Mouse (Mus musculus): ENCODE measurements at regions not wholly inside any gene's neighbourhood (a gene's known extent, or its start where the extent isn't known, plus 50 kb on each side); places are given as distances from the start of the nearest gene placed in this dataset.

DNA sequence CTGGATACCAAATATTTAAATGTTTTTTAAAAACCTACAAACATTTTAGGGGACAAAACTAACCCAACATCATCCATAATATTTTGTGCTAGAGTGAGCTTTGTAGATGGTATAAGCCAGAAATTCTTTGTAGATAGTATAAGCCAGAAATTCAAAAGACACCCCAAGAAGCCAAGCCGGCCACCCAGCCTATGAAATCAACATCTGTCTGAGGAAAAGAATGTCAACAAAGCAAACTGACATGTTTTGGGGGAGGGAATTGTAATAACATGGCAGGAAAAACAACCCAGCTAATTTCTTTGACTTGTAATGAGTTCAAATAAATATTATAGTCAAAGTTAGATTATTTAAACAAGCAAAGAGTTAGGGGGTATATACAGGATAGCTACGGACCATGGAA is 246.9 kb upstream of the Gm5148 start:
- ATAC-seq (replicated peaks; ENCODE audit: extremely low read depth, insufficient read depth, low FRiP score), result no peak

DNA sequence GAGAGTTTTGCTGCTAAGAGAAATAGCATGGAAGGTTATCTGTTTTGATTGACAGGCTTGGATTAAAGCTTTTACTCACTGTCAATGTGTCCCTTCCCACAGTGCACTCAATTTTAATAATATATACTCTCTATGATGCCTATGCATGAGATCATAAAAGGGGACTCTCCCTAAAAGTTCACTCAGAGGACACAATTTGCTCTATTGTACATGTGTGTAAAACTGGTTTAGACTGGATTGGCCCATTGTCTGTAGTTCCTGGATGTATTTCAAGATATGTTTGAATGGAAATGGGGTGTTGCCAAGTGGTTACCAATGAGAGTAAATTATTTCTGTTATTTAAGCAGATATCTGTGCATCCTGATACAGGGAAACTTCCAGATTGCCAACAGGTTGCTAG is 244.4 kb upstream of the Gm5148 start:
- ATAC-seq (replicated peaks; ENCODE audit: extremely low read depth, insufficient read depth, low FRiP score), result no peak
- no peaks in the 10 kb centered on the region for H3K36me3 ChIP-seq (ENCODE audit: control insufficient read depth, insufficient read depth)
- H3K4me2 ChIP-seq (ENCODE audit: low read depth, low read length), result no peak overlapping the region
- H3K27ac ChIP-seq (ENCODE audit: low read length), result no peak overlapping the region
- H3K9ac ChIP-seq (ENCODE audit: low read length), result no peak overlapping the region
- H3K4me3 ChIP-seq (ENCODE audit: low read length), result no peak overlapping the region
- H3K9me3 ChIP-seq (replicated peaks; ENCODE audit: control insufficient read depth, low read length), result no peaks in the 10 kb centered on the region
- no peaks in the 10 kb centered on the region for H3K27me3 ChIP-seq (ENCODE audit: control insufficient read depth, insufficient read depth, low read length)
- no peaks in the 10 kb centered on the region for H3K4me1 ChIP-seq (ENCODE audit: control insufficient read depth, insufficient read depth, low read length)

More for the DNA sequence above, 246.9 kb upstream of the Gm5148 start:
- 55% methylated on average over 2 of the region's 2 CpGs for WGBS
- Histone ChIP-seq H3K27ac (ENCODE audit: low read length) (no peak overlapping the region), H3K9me3 (replicated peaks; ENCODE audit: control insufficient read depth, low read length) (no peaks in the 10 kb centered on the region), H3K9ac (ENCODE audit: low read length) (no peak overlapping the region), H3K4me1 (ENCODE audit: control insufficient read depth, insufficient read depth, low read length) (peaks cover 6% of the 10 kb centered on the region; the same call in 1 of the 2 replicates), H3K27me3 (ENCODE audit: control insufficient read depth, insufficient read depth, low read length) (no peaks in the 10 kb centered on the region), H3K36me3 (ENCODE audit: control insufficient read depth, insufficient read depth) (no peaks in the 10 kb centered on the region), H3K4me3 (ENCODE audit: low read length) (no peak overlapping the region), H3K4me2 (ENCODE audit: low read depth, low read length) (no peak overlapping the region)

DNA sequence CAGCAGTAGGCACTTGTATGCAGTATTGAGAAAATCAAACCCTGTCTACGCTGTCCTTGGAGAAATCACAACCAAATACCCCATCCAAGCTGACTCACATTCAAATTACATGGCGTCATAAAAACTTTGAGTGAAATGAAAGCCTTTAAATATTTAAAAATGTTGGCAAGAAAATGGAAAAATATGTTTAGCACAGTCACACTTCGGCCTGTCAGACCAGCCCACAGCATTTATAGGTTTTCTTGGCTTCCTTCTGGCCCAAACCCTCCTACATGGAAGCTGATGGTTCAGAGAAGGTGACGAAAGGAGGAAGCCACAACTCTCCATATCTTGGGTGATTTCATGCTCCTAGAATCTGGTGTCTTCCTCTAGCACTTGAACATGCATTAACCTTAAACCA is 240.9 kb upstream of the Gm5148 start:
- Histone ChIP-seq H3K9ac (ENCODE audit: low read length) (no peak overlapping the region), H3K4me3 (ENCODE audit: low read length) (no peak overlapping the region), H3K9me3 (replicated peaks; ENCODE audit: control insufficient read depth, low read length) (no peaks in the 10 kb centered on the region), H3K4me2 (ENCODE audit: low read depth, low read length) (no peak overlapping the region), H3K27me3 (ENCODE audit: control insufficient read depth, insufficient read depth, low read length) (no peaks in the 10 kb centered on the region), H3K27ac (ENCODE audit: low read length) (no peak overlapping the region), H3K4me1 (ENCODE audit: control insufficient read depth, insufficient read depth, low read length) (no peaks in the 10 kb centered on the region), H3K36me3 (ENCODE audit: control insufficient read depth, insufficient read depth) (no peaks in the 10 kb centered on the region)
- 78% methylated on average over 4 of the region's 4 CpGs for WGBS
- no peak for ATAC-seq (replicated peaks; ENCODE audit: extremely low read depth, insufficient read depth, low FRiP score)

DNA sequence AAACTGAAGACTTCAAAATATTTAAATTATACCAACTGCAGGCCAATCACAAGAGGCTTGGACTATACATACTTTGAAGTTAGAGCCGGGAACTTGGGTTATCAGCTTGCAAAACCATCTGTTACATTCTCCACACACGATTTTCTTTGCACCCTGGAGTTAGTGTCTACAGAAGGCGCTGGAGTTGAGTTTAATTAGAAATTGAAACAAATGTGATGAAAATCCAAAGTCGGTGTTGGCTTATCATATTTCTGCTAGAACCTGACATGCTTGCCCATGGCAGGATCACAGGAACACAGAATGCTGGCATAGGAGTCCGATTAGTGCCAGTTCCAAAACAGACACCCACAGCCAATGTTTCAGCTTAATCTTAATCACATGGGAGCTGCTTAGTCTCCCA is 239.8 kb upstream of the Gm5148 start:
- WGBS, result 77% methylated on average over 5 of the region's 5 CpGs
- no peak overlapping the region for H3K9ac ChIP-seq (ENCODE audit: low read length)

DNA sequence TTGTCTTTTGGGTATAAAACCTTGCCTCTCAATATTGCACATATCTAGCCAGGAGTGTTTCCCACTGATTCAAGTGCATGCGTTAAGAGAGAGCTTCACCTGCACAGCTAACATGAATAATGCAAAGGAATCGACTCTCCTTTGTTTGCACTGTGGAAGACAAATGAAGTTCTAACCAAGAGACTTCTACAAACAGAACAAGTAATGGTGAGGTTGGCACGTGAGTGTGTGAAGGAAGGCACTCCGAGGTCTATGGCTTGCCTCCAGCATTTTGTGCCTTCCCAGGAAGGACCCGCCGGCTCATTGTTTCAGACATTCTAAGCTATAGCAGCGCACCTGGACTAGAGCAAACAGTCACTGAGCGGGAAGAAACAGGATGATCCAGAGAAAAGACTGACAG is 238.5 kb upstream of the Gm5148 start:
- H3K27ac ChIP-seq (ENCODE audit: low read length), result no peak overlapping the region
- H3K9me3 ChIP-seq (replicated peaks; ENCODE audit: control insufficient read depth, low read length), result no peaks in the 10 kb centered on the region
- H3K4me1 ChIP-seq (ENCODE audit: control insufficient read depth, insufficient read depth, low read length), result no peaks in the 10 kb centered on the region
- no peak overlapping the region for H3K9ac ChIP-seq (ENCODE audit: low read length)
- H3K27me3 ChIP-seq (ENCODE audit: control insufficient read depth, insufficient read depth, low read length), result no peaks in the 10 kb centered on the region
- no peak overlapping the region for H3K4me3 ChIP-seq (ENCODE audit: low read length)
- H3K36me3 ChIP-seq (ENCODE audit: control insufficient read depth, insufficient read depth), result no peaks in the 10 kb centered on the region
- no peak for ATAC-seq (replicated peaks; ENCODE audit: extremely low read depth, insufficient read depth, low FRiP score)
- no peak overlapping the region for H3K4me2 ChIP-seq (ENCODE audit: low read depth, low read length)
- WGBS, result 74% methylated on average over 8 of the region's 8 CpGs

More for the DNA sequence above, 239.8 kb upstream of the Gm5148 start:
- H3K27me3 ChIP-seq (ENCODE audit: control insufficient read depth, insufficient read depth, low read length), result no peaks in the 10 kb centered on the region
- H3K4me3 ChIP-seq (ENCODE audit: low read length), result no peak overlapping the region
- no peaks in the 10 kb centered on the region for H3K36me3 ChIP-seq (ENCODE audit: control insufficient read depth, insufficient read depth)
- no peak overlapping the region for H3K4me2 ChIP-seq (ENCODE audit: low read depth, low read length)
- no peak for ATAC-seq (replicated peaks; ENCODE audit: extremely low read depth, insufficient read depth, low FRiP score)
- H3K9me3 ChIP-seq (replicated peaks; ENCODE audit: control insufficient read depth, low read length), result no peaks in the 10 kb centered on the region
- no peak overlapping the region for H3K27ac ChIP-seq (ENCODE audit: low read length)
- H3K4me1 ChIP-seq (ENCODE audit: control insufficient read depth, insufficient read depth, low read length), result no peaks in the 10 kb centered on the region

DNA sequence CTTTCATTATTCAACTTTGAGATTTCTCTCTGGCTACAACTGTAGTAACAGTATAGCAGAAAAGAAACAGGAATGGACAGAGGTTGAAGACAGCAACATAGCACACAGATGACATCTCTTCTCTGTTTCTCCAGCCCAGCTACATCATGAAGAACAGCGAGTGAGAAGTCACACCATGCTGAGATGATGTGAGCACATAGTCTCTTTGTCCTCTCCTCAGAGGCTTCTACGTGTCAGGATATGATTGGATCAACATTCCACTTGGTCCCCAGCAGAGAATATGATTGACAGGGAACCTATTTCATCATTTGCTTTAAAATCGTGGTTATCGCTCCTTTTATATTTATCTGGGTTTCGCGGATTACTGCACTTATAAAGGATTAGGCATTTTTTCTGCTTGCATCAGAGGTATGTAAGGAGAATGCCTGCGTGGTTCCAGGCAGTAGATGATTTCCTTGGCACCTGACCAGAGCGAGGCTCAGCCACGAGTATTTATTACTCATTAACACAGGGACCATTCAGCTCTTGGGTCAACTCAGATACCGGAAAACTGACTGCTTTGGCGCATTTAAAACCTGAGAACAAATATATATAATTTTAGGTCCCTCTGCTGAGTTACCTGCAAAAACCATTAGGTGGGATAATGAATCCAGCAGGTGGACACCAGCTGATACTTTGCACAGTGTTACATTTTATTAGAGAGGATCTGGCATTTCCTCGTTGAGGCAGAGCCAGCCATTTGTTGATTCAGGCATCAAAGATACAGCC is 237.9 kb upstream of the Gm5148 start:
- Histone ChIP-seq H3K4me1 (ENCODE audit: control insufficient read depth, insufficient read depth, low read length) (no peaks in the 10 kb centered on the region), H3K4me3 (ENCODE audit: low read length) (no peak overlapping the region), H3K36me3 (ENCODE audit: control insufficient read depth, insufficient read depth) (no peaks in the 10 kb centered on the region), H3K9ac (ENCODE audit: low read length) (no peak overlapping the region), H3K27ac (ENCODE audit: low read length) (no peak overlapping the region), H3K4me2 (ENCODE audit: low read depth, low read length) (no peak overlapping the region; the same call in 1 of the 2 replicates), H3K27me3 (ENCODE audit: control insufficient read depth, insufficient read depth, low read length) (no peaks in the 10 kb centered on the region), H3K9me3 (replicated peaks; ENCODE audit: control insufficient read depth, low read length) (no peaks in the 10 kb centered on the region)
- WGBS, result 60% methylated on average over 12 of the region's 12 CpGs
- ATAC-seq (replicated peaks; ENCODE audit: extremely low read depth, insufficient read depth, low FRiP score), result no peak

DNA sequence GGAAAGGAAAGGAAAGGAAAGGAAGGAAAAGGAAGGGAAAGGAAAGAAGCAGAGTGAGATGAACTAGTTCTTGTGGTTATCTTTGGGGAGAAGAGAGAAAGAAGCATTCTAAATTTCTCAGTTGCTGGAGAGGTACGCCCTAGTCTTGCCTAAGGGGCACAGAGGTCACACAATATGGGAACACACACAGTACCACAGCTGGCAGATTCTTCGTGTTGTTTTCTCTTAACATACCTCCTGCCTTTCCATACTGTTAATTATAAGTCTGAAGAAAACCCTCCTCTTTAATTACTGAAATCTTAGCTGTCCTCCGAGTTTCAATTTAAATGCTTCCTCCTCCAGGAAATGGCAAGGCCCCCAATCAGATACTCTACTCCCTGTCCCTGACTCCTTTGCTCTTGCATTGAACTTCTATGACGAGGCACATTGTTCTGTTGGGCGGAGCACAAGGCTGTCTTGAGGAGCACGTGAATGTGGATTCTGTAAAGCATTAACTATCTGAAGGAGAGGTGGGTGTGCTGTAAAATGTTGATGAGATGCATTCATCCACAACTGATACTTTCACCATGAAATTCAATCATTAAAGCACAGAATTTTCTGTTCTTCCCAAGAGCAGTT is 234.2 kb upstream of the Gm5148 start:
- Histone ChIP-seq H3K9ac (ENCODE audit: low read length) (no peak overlapping the region), H3K4me2 (ENCODE audit: low read depth, low read length) (no peak overlapping the region), H3K27ac (ENCODE audit: low read length) (no peak overlapping the region), H3K4me3 (ENCODE audit: low read length) (no peak overlapping the region), H3K36me3 (ENCODE audit: control insufficient read depth, insufficient read depth) (no peaks in the 10 kb centered on the region), H3K9me3 (replicated peaks; ENCODE audit: control insufficient read depth, low read length) (peaks cover 6% of the 10 kb centered on the region), H3K4me1 (ENCODE audit: control insufficient read depth, insufficient read depth, low read length) (no peaks in the 10 kb centered on the region), H3K27me3 (ENCODE audit: control insufficient read depth, insufficient read depth, low read length) (no peaks in the 10 kb centered on the region)
- 60% methylated on average over 6 of the region's 6 CpGs for WGBS
- ATAC-seq (replicated peaks; ENCODE audit: extremely low read depth, insufficient read depth, low FRiP score), result no peak

DNA sequence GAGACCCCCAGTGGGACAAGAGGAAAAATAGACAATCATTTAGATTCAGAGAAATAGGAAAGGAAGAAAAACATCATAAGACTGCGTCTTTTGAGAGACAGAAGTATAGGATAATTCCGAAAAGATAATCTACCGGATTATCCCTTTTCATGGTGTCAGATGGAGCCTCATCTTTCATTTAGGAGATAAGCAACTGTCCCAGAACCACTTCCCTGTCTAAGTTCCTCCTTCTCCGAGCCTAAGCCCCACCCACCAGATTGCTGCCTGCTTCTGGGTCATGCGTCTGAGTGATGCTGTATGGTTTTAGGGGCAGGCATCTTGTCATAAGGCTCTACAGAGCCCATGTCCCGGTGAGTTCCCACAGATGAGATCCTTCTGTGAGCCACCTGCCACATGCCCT is 232.3 kb upstream of the Gm5148 start:
- 79% methylated on average over 6 of the region's 6 CpGs for WGBS

DNA sequence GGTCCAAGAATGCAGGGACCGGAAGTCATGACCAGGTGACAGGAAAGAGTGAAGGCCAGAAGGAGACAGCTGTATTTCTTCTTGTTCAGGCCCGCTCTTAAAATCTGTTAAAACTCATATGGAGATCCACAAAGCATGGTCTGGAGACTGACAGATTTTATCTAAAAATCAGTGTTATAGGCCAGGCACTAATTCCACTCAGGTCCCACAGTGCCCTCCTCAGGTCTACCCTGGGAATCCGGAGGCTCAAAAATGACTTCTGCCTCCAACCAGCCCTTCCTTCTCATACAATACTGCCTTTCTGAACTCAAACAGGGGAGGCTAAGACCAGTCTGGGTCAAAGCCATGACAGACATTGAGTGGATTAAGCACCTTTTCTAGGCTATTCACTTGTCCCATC is 228.6 kb upstream of the Gm5148 start:
- Histone ChIP-seq H3K27me3 (ENCODE audit: control insufficient read depth, insufficient read depth, low read length) (no peaks in the 10 kb centered on the region), H3K4me2 (ENCODE audit: low read depth, low read length) (no peak overlapping the region), H3K4me3 (ENCODE audit: low read length) (no peak overlapping the region), H3K4me1 (ENCODE audit: control insufficient read depth, insufficient read depth, low read length) (no peaks in the 10 kb centered on the region), H3K27ac (ENCODE audit: low read length) (no peak overlapping the region), H3K9ac (ENCODE audit: low read length) (no peak overlapping the region), H3K9me3 (replicated peaks; ENCODE audit: control insufficient read depth, low read length) (peaks cover 8% of the 10 kb centered on the region), H3K36me3 (ENCODE audit: control insufficient read depth, insufficient read depth) (no peaks in the 10 kb centered on the region; the same call in 1 of the 2 replicates)
- ATAC-seq (replicated peaks; ENCODE audit: extremely low read depth, insufficient read depth, low FRiP score), result no peak
- WGBS, result 54% methylated on average over 3 of the region's 3 CpGs

More for the DNA sequence above, 232.3 kb upstream of the Gm5148 start:
- H3K9me3 ChIP-seq (replicated peaks; ENCODE audit: control insufficient read depth, low read length), result peaks cover 6% of the 10 kb centered on the region
- no peak overlapping the region for H3K9ac ChIP-seq (ENCODE audit: low read length)
- H3K27ac ChIP-seq (ENCODE audit: low read length), result no peak overlapping the region
- no peak overlapping the region for H3K4me3 ChIP-seq (ENCODE audit: low read length)
- no peaks in the 10 kb centered on the region for H3K36me3 ChIP-seq (ENCODE audit: control insufficient read depth, insufficient read depth)
- no peaks in the 10 kb centered on the region for H3K27me3 ChIP-seq (ENCODE audit: control insufficient read depth, insufficient read depth, low read length)
- no peaks in the 10 kb centered on the region for H3K4me1 ChIP-seq (ENCODE audit: control insufficient read depth, insufficient read depth, low read length)
- H3K4me2 ChIP-seq (ENCODE audit: low read depth, low read length), result no peak overlapping the region
- ATAC-seq (replicated peaks; ENCODE audit: extremely low read depth, insufficient read depth, low FRiP score), result no peak
